19 mouse cellular contexts compared by ENCODE assay signal in the genomic region with DNA sequence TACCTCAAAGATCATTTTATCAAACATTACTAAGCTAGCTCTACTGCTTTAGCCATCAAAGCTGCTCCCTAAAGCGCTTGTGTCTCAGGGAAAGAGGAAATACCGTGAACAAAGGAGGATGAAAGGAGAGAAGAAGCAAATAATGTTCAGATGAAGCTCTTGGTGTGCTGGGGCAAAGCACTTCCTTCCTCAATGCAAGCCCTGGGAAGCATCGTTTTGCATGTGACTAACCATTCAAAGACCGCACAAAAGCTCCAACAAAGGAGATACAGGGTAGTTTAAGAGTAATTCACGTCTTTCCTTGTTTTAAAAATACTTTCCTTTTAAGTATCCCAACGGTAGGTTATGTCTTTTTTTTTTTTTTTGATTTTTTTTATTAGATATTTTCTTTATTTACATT.
"Had no signal": no experiment of that assay in that cellular context is flagged by ENCODE, and none has a peak within 500 bp of the region (broad histone marks: within the 10 kb centered on the region; RNA-seq: fewer than 3 reads in every experiment).

No protein-coding gene starts in this region.

- DNase-seq: kidney, adult 8-10 months; kidney, postnatal 10 days; kidney, postnatal 36 days; layer of hippocampus, postnatal 36 days; left cerebral cortex, postnatal 4 days; liver, postnatal 0 days; lung, embryonic 14.5 days; thymus, adult 2 months; thymus, postnatal 25 days had no signal

- H3K4me1 ChIP-seq: kidney, embryonic 15.5 days; limb, embryonic 12.5 days; limb, embryonic 15.5 days; midbrain, embryonic 10.5 days; midbrain, embryonic 13.5 days; neural tube, embryonic 13.5 days had no signal

- H3K27ac ChIP-seq: kidney, embryonic 15.5 days; limb, embryonic 12.5 days; limb, embryonic 15.5 days; liver, embryonic 14.5 days; macrophage; midbrain, embryonic 10.5 days; midbrain, embryonic 13.5 days; neural tube, embryonic 13.5 days had no signal

- H3K4me3 ChIP-seq: kidney, embryonic 15.5 days; limb, embryonic 12.5 days; limb, embryonic 15.5 days; megakaryocyte, embryonic 14.5 days; midbrain, embryonic 10.5 days; midbrain, embryonic 13.5 days; myocyte; neural tube, embryonic 13.5 days had no signal
